Mouse (Mus musculus): ENCODE results near the gene Cd200r3. TPM values are rescaled to one million over a fixed set of nuclear protein-coding genes. Genes with fewer than 3 reads are reported as not detected.
A peak's percentile ranks its signal among the peaks of the same experiment; 100 is the strongest.

Cd200r3 gene
- polyA plus RNA-seq, 1 experiment: not detected

GRCm38 (mm10) chr16:44979355-44979896 lies 35.9 kb downstream of the Cd200r3 start:
- H3K4me1 ChIP-seq (ENCODE audit: control insufficient read depth, insufficient read depth, insufficient read length, low read length): no peaks in the 10 kb centered on the region
- no peak overlapping the region for H3K4me3 ChIP-seq (ENCODE audit: insufficient read depth, low read depth, low read length)
- no peak overlapping the region for H3K27ac ChIP-seq (replicated peaks; ENCODE audit: low read depth, low read length)

- Histone ChIP-seq H3K4me3 (ENCODE audit: insufficient read depth, low read depth, low read length) (no peak overlapping the region), H3K4me1 (ENCODE audit: control insufficient read depth, insufficient read depth, insufficient read length, low read length) (no peaks in the 10 kb centered on the region)
Observed at GRCm38 (mm10) chr16:44982972-44983371, 39.5 kb downstream of the Cd200r3 start.

GRCm38 (mm10) chr16:44983379-44984060 lies 40.0 kb downstream of the Cd200r3 start:
- Histone ChIP-seq H3K4me1 (ENCODE audit: control insufficient read depth, insufficient read depth, insufficient read length, low read length) (no peaks in the 10 kb centered on the region), H3K27ac (replicated peaks; ENCODE audit: low read depth, low read length) (no peak overlapping the region), H3K4me3 (ENCODE audit: insufficient read depth, low read depth, low read length) (no peak overlapping the region)

More at GRCm38 (mm10) chr16:44982972-44983371, 39.5 kb downstream of the Cd200r3 start:
- no peak overlapping the region for H3K27ac ChIP-seq (replicated peaks; ENCODE audit: low read depth, low read length)

GRCm38 (mm10) chr16:44984111-44984510 lies 40.6 kb downstream of the Cd200r3 start:
- no peak overlapping the region for H3K27ac ChIP-seq (replicated peaks; ENCODE audit: low read depth, low read length)

GRCm38 (mm10) chr16:44984925-44985324 lies 41.4 kb downstream of the Cd200r3 start:
- Histone ChIP-seq H3K4me1 (ENCODE audit: control insufficient read depth, insufficient read depth, insufficient read length, low read length) (no peaks in the 10 kb centered on the region), H3K4me3 (ENCODE audit: insufficient read depth, low read depth, low read length) (no peak overlapping the region), H3K27ac (replicated peaks; ENCODE audit: low read depth, low read length) (no peak overlapping the region)

More at GRCm38 (mm10) chr16:44984111-44984510, 40.6 kb downstream of the Cd200r3 start:
- Histone ChIP-seq H3K4me3 (ENCODE audit: insufficient read depth, low read depth, low read length) (no peak overlapping the region), H3K4me1 (ENCODE audit: control insufficient read depth, insufficient read depth, insufficient read length, low read length) (no peaks in the 10 kb centered on the region)

- no peak overlapping the region for H3K4me3 ChIP-seq (ENCODE audit: insufficient read depth, low read depth, low read length)
- H3K27ac ChIP-seq (replicated peaks; ENCODE audit: low read depth, low read length): no peak overlapping the region
- H3K4me1 ChIP-seq (ENCODE audit: control insufficient read depth, insufficient read depth, insufficient read length, low read length): no peaks in the 10 kb centered on the region
Observed at GRCm38 (mm10) chr16:44986029-44986428, 42.6 kb downstream of the Cd200r3 start.

- no peak overlapping the region for H3K27ac ChIP-seq (replicated peaks; ENCODE audit: low read depth, low read length)
- no peaks in the 10 kb centered on the region for H3K4me1 ChIP-seq (ENCODE audit: control insufficient read depth, insufficient read depth, insufficient read length, low read length)
- no peak overlapping the region for H3K4me3 ChIP-seq (ENCODE audit: insufficient read depth, low read depth, low read length)
Observed at GRCm38 (mm10) chr16:44988667-44989357, 45.3 kb downstream of the Cd200r3 start.

- 0 out of 2 replicates have a peak, but pooled peaks cover 2% of the 10 kb centered on the region for H3K4me1 ChIP-seq (ENCODE audit: control insufficient read depth, insufficient read depth, insufficient read length, low read length)
- no peak overlapping the region for H3K4me3 ChIP-seq (ENCODE audit: insufficient read depth, low read depth, low read length)
- no peak overlapping the region for H3K27ac ChIP-seq (replicated peaks; ENCODE audit: low read depth, low read length)
Observed at GRCm38 (mm10) chr16:44993319-44994019, 50.0 kb downstream of the Cd200r3 start.

GRCm38 (mm10) chr16:44994206-44994953 lies 50.9 kb downstream of the Cd200r3 start:
- peak overlapping the region; percentile 42; the same call in 1 of the 2 replicates for H3K27ac ChIP-seq (replicated peaks; ENCODE audit: low read depth, low read length)
- H3K4me3 ChIP-seq (ENCODE audit: insufficient read depth, low read depth, low read length): no peak overlapping the region
- H3K4me1 ChIP-seq (ENCODE audit: control insufficient read depth, insufficient read depth, insufficient read length, low read length): 0 out of 2 replicates have a peak, but pooled peaks cover 2% of the 10 kb centered on the region

GRCm38 (mm10) chr16:44995111-44995510 lies 51.6 kb downstream of the Cd200r3 start:
- H3K27ac ChIP-seq (replicated peaks; ENCODE audit: low read depth, low read length): peak overlapping the region; percentile 75
- 0 out of 2 replicates have a peak, but pooled peaks cover 2% of the 10 kb centered on the region for H3K4me1 ChIP-seq (ENCODE audit: control insufficient read depth, insufficient read depth, insufficient read length, low read length)
- no peak overlapping the region for H3K4me3 ChIP-seq (ENCODE audit: insufficient read depth, low read depth, low read length)

GRCm38 (mm10) chr16:44996701-44997100 lies 53.2 kb downstream of the Cd200r3 start:
- Histone ChIP-seq H3K27ac (replicated peaks; ENCODE audit: low read depth, low read length) (peak overlapping the region; percentile 93), H3K4me1 (ENCODE audit: control insufficient read depth, insufficient read depth, insufficient read length, low read length) (0 out of 2 replicates have a peak, but pooled peaks cover 2% of the 10 kb centered on the region), H3K4me3 (ENCODE audit: insufficient read depth, low read depth, low read length) (no peak overlapping the region)

- H3K4me1 ChIP-seq (ENCODE audit: control insufficient read depth, insufficient read depth, insufficient read length, low read length): 0 out of 2 replicates have a peak, but pooled peaks cover 2% of the 10 kb centered on the region
- H3K27ac ChIP-seq (replicated peaks; ENCODE audit: low read depth, low read length): no peak overlapping the region
- no peak overlapping the region for H3K4me3 ChIP-seq (ENCODE audit: insufficient read depth, low read depth, low read length)
Observed at GRCm38 (mm10) chr16:44999537-44999936, 56.1 kb downstream of the Cd200r3 start.

- Histone ChIP-seq H3K4me3 (ENCODE audit: insufficient read depth, low read depth, low read length) (no peak overlapping the region), H3K4me1 (ENCODE audit: control insufficient read depth, insufficient read depth, insufficient read length, low read length) (no peaks in the 10 kb centered on the region), H3K27ac (replicated peaks; ENCODE audit: low read depth, low read length) (no peak overlapping the region)
Observed at GRCm38 (mm10) chr16:45004443-45004842, 61.0 kb downstream of the Cd200r3 start.

- Histone ChIP-seq H3K4me3 (ENCODE audit: insufficient read depth, low read depth, low read length) (no peak overlapping the region), H3K4me1 (ENCODE audit: control insufficient read depth, insufficient read depth, insufficient read length, low read length) (no peaks in the 10 kb centered on the region), H3K27ac (replicated peaks; ENCODE audit: low read depth, low read length) (no peak overlapping the region)
Observed at GRCm38 (mm10) chr16:45005280-45005679, 61.8 kb downstream of the Cd200r3 start.

Data from brown adipose tissue, adult 24 weeks (tissue).